Mouse (Mus musculus) erythroblast, embryonic 14.5 days (primary cell): ENCODE results near the gene Med25.

Experiments used
- GATA1 ChIP-seq: IDR thresholded peaks from 2 replicates; pipeline ENCODE4 v1.6.1; 2012; ENCODE audit warnings: low read length, inconsistent platforms, mixed read lengths
- TAL1 ChIP-seq: IDR thresholded peaks from 3 replicates; pipeline ENCODE4 v1.6.1; 2012; ENCODE audit warnings: low read length, inconsistent platforms, mixed read lengths

GRCm38 (mm10) chr7:44836423-44837053, 56.0 kb downstream of the Med25 start:
- TF ChIP-seq TAL1 (no peak), GATA1 (no peak)
